Mouse (Mus musculus): ENCODE data around the gene Olfr389. TPM values are rescaled to one million over a fixed set of nuclear protein-coding genes. Genes with fewer than 3 reads are reported as not detected.

Olfr389 gene
- total RNA-seq (2021): not detected
- long read RNA-seq, experiment 1: 0 reads
- long read RNA-seq, experiment 2: 0 reads

DNA sequence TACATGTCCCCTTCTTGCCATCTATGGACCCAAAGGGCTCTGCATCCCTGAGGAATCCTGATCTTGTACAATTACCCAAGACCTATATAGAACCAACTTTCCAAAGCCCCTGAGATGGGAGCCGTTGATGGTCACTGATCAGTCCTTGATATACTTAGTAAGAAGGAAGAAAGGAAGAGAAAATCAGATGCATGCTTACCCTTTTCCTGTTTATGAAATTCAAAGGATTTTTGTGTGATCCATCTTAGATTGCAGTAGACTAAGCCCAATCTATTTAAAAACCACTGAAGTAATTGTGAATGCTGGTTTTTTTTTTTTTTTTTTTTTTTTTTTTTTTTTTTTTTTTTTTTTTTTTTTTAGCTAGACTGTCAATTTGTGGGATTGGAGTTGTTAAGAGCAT lies at the start of gene Olfr389:
Olfr389 (minus strand) TSS at position 101 of the 400 bp plus-strand sequence.
- no peak for DNase-seq (ENCODE audit: low spot score in 2 of 2)

- no peak for DNase-seq (ENCODE audit: low spot score in 2 of 2)
Observed at GRCm38 (mm10) chr11:73816949-73817348, 36.4 kb upstream of the Olfr389 start, which contains the start of gene Olfr392. Gene Olfr392, minus strand, starts transcription at chr11:73817049.

- no peak for DNase-seq (ENCODE audit: low spot score in 2 of 2)
Observed at GRCm38 (mm10) chr11:73802952-73803351, 22.4 kb upstream of the Olfr389 start, which contains the start of gene Olfr391-ps. Gene Olfr391-ps, minus strand, starts transcription at chr11:73803052.

- no peak for DNase-seq (ENCODE audit: low spot score in 2 of 2)
Observed at GRCm38 (mm10) chr11:73782664-73783063, 2.2 kb upstream of the Olfr389 start, which contains the start of gene Olfr390. Gene Olfr390, plus strand, starts transcription at chr11:73782964.

GRCm38 (mm10) chr11:73759115-73759514 lies 21.4 kb downstream of the Olfr389 start:
- DNase-seq (ENCODE audit: low spot score in 2 of 2): no peak

Other genes starting within 250 kb of the Olfr389 start
- not detected for gene Olfr385, start 187.7 kb downstream of the Olfr389 start, total RNA-seq (2021)
- gene Olfr384, start 182.1 kb downstream of the Olfr389 start, total RNA-seq (2021): not detected
- not detected for gene Zfp735, start 91.9 kb downstream of the Olfr389 start, total RNA-seq (2021)
- gene Olfr390, start 2.3 kb upstream of the Olfr389 start, total RNA-seq (2021): not detected
- not detected for gene Olfr391-ps, start 22.3 kb upstream of the Olfr389 start, total RNA-seq (2021)
- gene Olfr392, start 36.3 kb upstream of the Olfr389 start, total RNA-seq (2021): not detected
- not detected for gene Olfr393, start 70.7 kb upstream of the Olfr389 start, total RNA-seq (2021)
- not detected for gene Olfr394, start 110.1 kb upstream of the Olfr389 start, total RNA-seq (2021)
- not detected for gene Olfr395, start 128.6 kb upstream of the Olfr389 start, total RNA-seq (2021)
- not detected for gene Olfr23, start 156.0 kb upstream of the Olfr389 start, total RNA-seq (2021)
- gene Olfr397, start 180.1 kb upstream of the Olfr389 start, total RNA-seq (2021): not detected
- gene Olfr398, start 209.7 kb upstream of the Olfr389 start, total RNA-seq (2021): not detected